Mouse (Mus musculus): ENCODE results near the gene Abcg8.

The Abcg8 gene

GRCm38 (mm10) chr17:84709403-84709851, 33.3 kb downstream of the Abcg8 start:
- no peak for DNase-seq (ENCODE audit: low spot score in 2 of 2)

- peak; percentile 29 to 47 for DNase-seq (ENCODE audit: low spot score in 2 of 2)
Observed at GRCm38 (mm10) chr17:84713563-84714164, 37.6 kb downstream of the Abcg8 start.

GRCm38 (mm10) chr17:84714930-84715329, 38.8 kb downstream of the Abcg8 start:
- DNase-seq (ENCODE audit: low spot score in 2 of 2), result no peak

- no peak for DNase-seq (ENCODE audit: low spot score in 2 of 2)
Observed at GRCm38 (mm10) chr17:84716252-84716872, 40.3 kb downstream of the Abcg8 start.

- DNase-seq (ENCODE audit: low spot score in 2 of 2), result no peak
Observed at GRCm38 (mm10) chr17:84717416-84717815, 41.3 kb downstream of the Abcg8 start.

- no peak for DNase-seq (ENCODE audit: low spot score in 2 of 2)
Observed at GRCm38 (mm10) chr17:84719105-84719504, 43.0 kb downstream of the Abcg8 start.

- DNase-seq (ENCODE audit: low spot score in 2 of 2), result peak in 1 of 2 experiments; percentile 18
Observed at GRCm38 (mm10) chr17:84724028-84724427, 47.9 kb downstream of the Abcg8 start.

- DNase-seq (ENCODE audit: low spot score in 2 of 2), result no peak
Observed at GRCm38 (mm10) chr17:84725163-84725562, 49.1 kb downstream of the Abcg8 start.

- no peak for DNase-seq (ENCODE audit: low spot score in 2 of 2)
Observed at GRCm38 (mm10) chr17:84728201-84728911, 52.3 kb downstream of the Abcg8 start.

- DNase-seq (ENCODE audit: low spot score in 2 of 2), result no peak
Observed at GRCm38 (mm10) chr17:84729140-84729539, 53.0 kb downstream of the Abcg8 start.

- no peak for DNase-seq (ENCODE audit: low spot score in 2 of 2)
Observed at GRCm38 (mm10) chr17:84731361-84731760, 55.3 kb downstream of the Abcg8 start.

- DNase-seq (ENCODE audit: low spot score in 2 of 2), result no peak
Observed at GRCm38 (mm10) chr17:84732612-84733011, 56.5 kb downstream of the Abcg8 start.

- DNase-seq (ENCODE audit: low spot score in 2 of 2), result no peak
Observed at GRCm38 (mm10) chr17:84736719-84737118, 60.6 kb downstream of the Abcg8 start.

GRCm38 (mm10) chr17:84738073-84738797, 62.1 kb downstream of the Abcg8 start:
- no peak for DNase-seq (ENCODE audit: low spot score in 2 of 2)

GRCm38 (mm10) chr17:84744256-84744655, 68.2 kb downstream of the Abcg8 start:
- DNase-seq (ENCODE audit: low spot score in 2 of 2), result no peak

GRCm38 (mm10) chr17:84745001-84745400, 68.9 kb downstream of the Abcg8 start:
- DNase-seq (ENCODE audit: low spot score in 2 of 2), result no peak

GRCm38 (mm10) chr17:84747212-84747611, 71.1 kb downstream of the Abcg8 start:
- DNase-seq (ENCODE audit: low spot score in 2 of 2), result peak in 1 of 2 experiments; percentile 38

- DNase-seq (ENCODE audit: low spot score in 2 of 2), result no peak
Observed at GRCm38 (mm10) chr17:84748152-84748682, 72.1 kb downstream of the Abcg8 start.

GRCm38 (mm10) chr17:84749297-84749696, 73.2 kb downstream of the Abcg8 start:
- no peak for DNase-seq (ENCODE audit: low spot score in 2 of 2)
